Mouse (Mus musculus): ENCODE measurements at regions not wholly inside any gene's neighbourhood (a gene's known extent, or its start where the extent isn't known, plus 50 kb on each side); places are given as distances from the start of the nearest gene placed in this dataset.

- DNase-seq (ENCODE audit: low read depth), result no peak
Measured at GRCm38 (mm10) chr11:8224366-8224765, 440.0 kb downstream of the Tns3 start.

- DNase-seq (ENCODE audit: low read depth), result no peak
Measured at GRCm38 (mm10) chr11:8220618-8221017, 443.7 kb downstream of the Tns3 start.

- no peak for DNase-seq (ENCODE audit: low read depth)
Measured at GRCm38 (mm10) chr11:8219911-8220310, 444.4 kb downstream of the Tns3 start.

- DNase-seq (ENCODE audit: low read depth), result no peak
Measured at GRCm38 (mm10) chr11:8215634-8216033, 448.7 kb downstream of the Tns3 start.

- DNase-seq (ENCODE audit: low read depth), result no peak
Measured at GRCm38 (mm10) chr11:8214305-8214903, 449.9 kb downstream of the Tns3 start.

- no peak for DNase-seq (ENCODE audit: low read depth)
Measured at GRCm38 (mm10) chr11:8213130-8213529, 451.2 kb downstream of the Tns3 start.

- DNase-seq (ENCODE audit: low read depth), result no peak
Measured at GRCm38 (mm10) chr11:8212714-8213113, 451.6 kb downstream of the Tns3 start.

GRCm38 (mm10) chr11:8209041-8209440 is 455.3 kb downstream of the Tns3 start:
- DNase-seq (ENCODE audit: low read depth), result no peak

- no peak for DNase-seq (ENCODE audit: low read depth)
Measured at GRCm38 (mm10) chr11:8199293-8199692, 465.0 kb downstream of the Tns3 start.

Measured in induced T-regulatory cell, adult 2 months (primary cell).